ENCODE assay signal across 14 mouse cellular contexts in genomic region chr13:105193583-105193982, GRCm38 (mm10).
"Had no signal": no experiment of that assay in that cellular context is flagged by ENCODE, and none has a peak within 500 bp of the region (broad histone marks: within the 10 kb centered on the region; RNA-seq: fewer than 3 reads in every experiment).

No protein-coding gene starts in this region.

- H3K27ac ChIP-seq: limb, embryonic 10.5 days; liver, embryonic 15.5 days; stomach, embryonic 15.5 days had no signal

- H3K9ac ChIP-seq: liver, embryonic 15.5 days; stomach, embryonic 15.5 days had no signal

- H3K27me3 ChIP-seq: liver, embryonic 15.5 days; stomach, embryonic 15.5 days had no signal

- H3K9me3 ChIP-seq: limb, embryonic 10.5 days; liver, embryonic 15.5 days; stomach, embryonic 15.5 days had no signal

- DNase-seq: kidney, adult 18-20 months; kidney, postnatal 10 days; kidney, postnatal 4 days; lung, adult 2 months; lung, postnatal 36 days; thymus, adult 2 months; thymus, postnatal 25 days had no signal

- H3K4me3 ChIP-seq: limb, embryonic 10.5 days; liver, embryonic 15.5 days; stomach, embryonic 15.5 days had no signal

- H3K36me3 ChIP-seq: limb, embryonic 10.5 days; liver, embryonic 15.5 days; stomach, embryonic 15.5 days had no signal

- ATAC-seq: lung, postnatal 0 days; midbrain, embryonic 16.5 days had no signal

- H3K4me2 ChIP-seq: liver, embryonic 11.5 days; liver, embryonic 15.5 days; midbrain, embryonic 11.5 days; stomach, embryonic 15.5 days had no signal

- H3K4me1 ChIP-seq: limb, embryonic 10.5 days; liver, embryonic 15.5 days; stomach, embryonic 15.5 days had no signal
